Mouse (Mus musculus): ENCODE measurements around the gene Dlgap4. TPM values are rescaled to one million over a fixed set of nuclear protein-coding genes. Genes with fewer than 3 reads are reported as not detected.

Dlgap4 gene
- polyA plus RNA-seq, 1 experiment from 2014 or later: 119 TPM

GRCm38 (mm10) chr2:156766227-156767019 is 152.9 kb downstream of the Dlgap4 start:
- Histone ChIP-seq H3K36me3 (replicated peaks; ENCODE audit: control insufficient read depth, insufficient read depth, low read depth, low read length) (peaks cover 8% of the 10 kb centered on the region), H3K4me1 (ENCODE audit: control insufficient read depth, insufficient read depth, low read length) (no peaks in the 10 kb centered on the region), H3K4me3 (ENCODE audit: low read depth, low read length) (no peak overlapping the region), H3K27me3 (ENCODE audit: control insufficient read depth, insufficient read depth, low read length) (no peaks in the 10 kb centered on the region), H3K27ac (replicated peaks; ENCODE audit: low read depth, low read length) (no peak overlapping the region), H3K9ac (replicated peaks; ENCODE audit: low read length) (no peak overlapping the region), H3K4me2 (ENCODE audit: low read depth, low read length) (no peak overlapping the region), H3K9me3 (replicated peaks; ENCODE audit: control insufficient read depth, low read length) (no peaks in the 10 kb centered on the region)
- ATAC-seq (replicated peaks; ENCODE audit: insufficient number of reproducible peaks, low FRiP score, low TSS enrichment, low read depth) (no peak), DNase-seq (ENCODE audit: low spot score) (no peak)
- WGBS: 81% methylated on average over 10 of the region's 10 CpGs

GRCm38 (mm10) chr2:156767108-156767507 is 153.6 kb downstream of the Dlgap4 start:
- ATAC-seq (replicated peaks; ENCODE audit: insufficient number of reproducible peaks, low FRiP score, low TSS enrichment, low read depth) (no peak), DNase-seq (ENCODE audit: low spot score) (no peak)
- 75% methylated on average over 5 of the region's 5 CpGs for WGBS

GRCm38 (mm10) chr2:156769274-156769673 is 155.8 kb downstream of the Dlgap4 start:
- 89% methylated on average over 12 of the region's 12 CpGs for WGBS
- Histone ChIP-seq H3K27me3 (ENCODE audit: control insufficient read depth, insufficient read depth, low read length) (no peaks in the 10 kb centered on the region), H3K9ac (replicated peaks; ENCODE audit: low read length) (no peak overlapping the region), H3K9me3 (replicated peaks; ENCODE audit: control insufficient read depth, low read length) (no peaks in the 10 kb centered on the region), H3K27ac (replicated peaks; ENCODE audit: low read depth, low read length) (no peak overlapping the region), H3K36me3 (replicated peaks; ENCODE audit: control insufficient read depth, insufficient read depth, low read depth, low read length) (no peaks in the 10 kb centered on the region), H3K4me3 (ENCODE audit: low read depth, low read length) (no peak overlapping the region), H3K4me1 (ENCODE audit: control insufficient read depth, insufficient read depth, low read length) (no peaks in the 10 kb centered on the region), H3K4me2 (ENCODE audit: low read depth, low read length) (no peak overlapping the region)
- no peak for ATAC-seq (replicated peaks; ENCODE audit: insufficient number of reproducible peaks, low FRiP score, low TSS enrichment, low read depth)
- no peak for DNase-seq (ENCODE audit: low spot score)

More at GRCm38 (mm10) chr2:156767108-156767507, 153.6 kb downstream of the Dlgap4 start:
- H3K27ac ChIP-seq (replicated peaks; ENCODE audit: low read depth, low read length): no peak overlapping the region
- no peak overlapping the region for H3K4me2 ChIP-seq (ENCODE audit: low read depth, low read length)
- no peak overlapping the region for H3K9ac ChIP-seq (replicated peaks; ENCODE audit: low read length)
- no peaks in the 10 kb centered on the region for H3K9me3 ChIP-seq (replicated peaks; ENCODE audit: control insufficient read depth, low read length)
- no peaks in the 10 kb centered on the region for H3K4me1 ChIP-seq (ENCODE audit: control insufficient read depth, insufficient read depth, low read length)
- H3K4me3 ChIP-seq (ENCODE audit: low read depth, low read length): no peak overlapping the region
- H3K36me3 ChIP-seq (replicated peaks; ENCODE audit: control insufficient read depth, insufficient read depth, low read depth, low read length): peaks cover 3% of the 10 kb centered on the region; the same call in 1 of the 2 replicates
- no peaks in the 10 kb centered on the region for H3K27me3 ChIP-seq (ENCODE audit: control insufficient read depth, insufficient read depth, low read length)

GRCm38 (mm10) chr2:156773470-156773869 is 160.0 kb downstream of the Dlgap4 start:
- H3K9me3 ChIP-seq (replicated peaks; ENCODE audit: control insufficient read depth, low read length): no peaks in the 10 kb centered on the region
- DNase-seq (ENCODE audit: low spot score): no peak
- no peak for ATAC-seq (replicated peaks; ENCODE audit: insufficient number of reproducible peaks, low FRiP score, low TSS enrichment, low read depth)

GRCm38 (mm10) chr2:156774035-156774737 is 160.7 kb downstream of the Dlgap4 start:
- no peak overlapping the region for H3K4me3 ChIP-seq (ENCODE audit: low read depth, low read length)
- no peaks in the 10 kb centered on the region for H3K36me3 ChIP-seq (replicated peaks; ENCODE audit: control insufficient read depth, insufficient read depth, low read depth, low read length)
- peak overlapping the region; percentile 64 for H3K9ac ChIP-seq (replicated peaks; ENCODE audit: low read length)
- WGBS: 66% methylated on average over 13 of the region's 13 CpGs
- peak overlapping the region; percentile 75; the same call in 1 of the 2 replicates for H3K4me2 ChIP-seq (ENCODE audit: low read depth, low read length)
- ATAC-seq (replicated peaks; ENCODE audit: insufficient number of reproducible peaks, low FRiP score, low TSS enrichment, low read depth) (no peak), DNase-seq (ENCODE audit: low spot score) (no peak)
- H3K4me1 ChIP-seq (ENCODE audit: control insufficient read depth, insufficient read depth, low read length): peaks cover 2% of the 10 kb centered on the region
- 0 out of 2 replicates have a peak, but pooled peaks cover 3% of the 10 kb centered on the region for H3K27me3 ChIP-seq (ENCODE audit: control insufficient read depth, insufficient read depth, low read length)
- no peaks in the 10 kb centered on the region for H3K9me3 ChIP-seq (replicated peaks; ENCODE audit: control insufficient read depth, low read length)
- peak overlapping the region; percentile 48; the same call in 1 of the 2 replicates for H3K27ac ChIP-seq (replicated peaks; ENCODE audit: low read depth, low read length)

More at GRCm38 (mm10) chr2:156773470-156773869, 160.0 kb downstream of the Dlgap4 start:
- peaks cover 2% of the 10 kb centered on the region for H3K4me1 ChIP-seq (ENCODE audit: control insufficient read depth, insufficient read depth, low read length)
- H3K4me3 ChIP-seq (ENCODE audit: low read depth, low read length): no peak overlapping the region
- H3K27ac ChIP-seq (replicated peaks; ENCODE audit: low read depth, low read length): no peak overlapping the region
- 0 out of 2 replicates have a peak, but pooled peaks cover 3% of the 10 kb centered on the region for H3K27me3 ChIP-seq (ENCODE audit: control insufficient read depth, insufficient read depth, low read length)
- no peak overlapping the region for H3K9ac ChIP-seq (replicated peaks; ENCODE audit: low read length)
- H3K4me2 ChIP-seq (ENCODE audit: low read depth, low read length): no peak overlapping the region
- H3K36me3 ChIP-seq (replicated peaks; ENCODE audit: control insufficient read depth, insufficient read depth, low read depth, low read length): no peaks in the 10 kb centered on the region

- Histone ChIP-seq H3K36me3 (replicated peaks; ENCODE audit: control insufficient read depth, insufficient read depth, low read depth, low read length) (no peaks in the 10 kb centered on the region), H3K4me1 (ENCODE audit: control insufficient read depth, insufficient read depth, low read length) (peaks cover 2% of the 10 kb centered on the region), H3K27me3 (ENCODE audit: control insufficient read depth, insufficient read depth, low read length) (0 out of 2 replicates have a peak, but pooled peaks cover 3% of the 10 kb centered on the region), H3K4me2 (ENCODE audit: low read depth, low read length) (peak within 1 kb of the TSS; percentile 75), H3K9ac (replicated peaks; ENCODE audit: low read length) (peak within 1 kb of the TSS; percentile 64), H3K4me3 (ENCODE audit: low read depth, low read length) (peak within 1 kb of the TSS; percentile 33), H3K27ac (replicated peaks; ENCODE audit: low read depth, low read length) (peak within 1 kb of the TSS; percentile 48), H3K9me3 (replicated peaks; ENCODE audit: control insufficient read depth, low read length) (no peaks in the 10 kb centered on the region)
- ATAC-seq (replicated peaks; ENCODE audit: insufficient number of reproducible peaks, low FRiP score, low TSS enrichment, low read depth) (peak; percentile 84), DNase-seq (ENCODE audit: low spot score) (peak; percentile 86)
- 2% methylated on average over 28 of the region's 28 CpGs for WGBS
Observed at GRCm38 (mm10) chr2:156774738-156775454, 161.4 kb downstream of the Dlgap4 start, which contains the start of gene Myl9. Gene Myl9, plus strand, starts transcription at chr2:156775420.

- Histone ChIP-seq H3K27ac (replicated peaks; ENCODE audit: low read depth, low read length) (no peak overlapping the region; the same call in 1 of the 2 replicates), H3K9ac (replicated peaks; ENCODE audit: low read length) (peak overlapping the region; percentile 64), H3K4me3 (ENCODE audit: low read depth, low read length) (peak overlapping the region; percentile 33), H3K4me2 (ENCODE audit: low read depth, low read length) (peak overlapping the region; percentile 75), H3K4me1 (ENCODE audit: control insufficient read depth, insufficient read depth, low read length) (peaks cover 2% of the 10 kb centered on the region), H3K36me3 (replicated peaks; ENCODE audit: control insufficient read depth, insufficient read depth, low read depth, low read length) (no peaks in the 10 kb centered on the region), H3K9me3 (replicated peaks; ENCODE audit: control insufficient read depth, low read length) (no peaks in the 10 kb centered on the region), H3K27me3 (ENCODE audit: control insufficient read depth, insufficient read depth, low read length) (0 out of 2 replicates have a peak, but pooled peaks cover 3% of the 10 kb centered on the region)
- no peak for DNase-seq (ENCODE audit: low spot score)
- 39% methylated on average over 15 of the region's 17 CpGs for WGBS
- no peak; the same call in 1 of the 2 replicates for ATAC-seq (replicated peaks; ENCODE audit: insufficient number of reproducible peaks, low FRiP score, low TSS enrichment, low read depth)
Observed at GRCm38 (mm10) chr2:156775455-156776435, 162.2 kb downstream of the Dlgap4 start.
